Mouse (Mus musculus) cortical plate, adult 2 months (tissue): ENCODE results near the gene Fhit.

Experiments used
- CTCF ChIP-seq: fragments of 200-500 bp; IDR thresholded peaks from 2 replicates; pipeline ENCODE4 v1.5.1; 2011; ENCODE audit warnings: mild to moderate bottlenecking, control low read depth, low read length; ENCODE audit not compliant: insufficient read depth; ENCODE audit errors: extremely low read depth
- POLR2A ChIP-seq: fragments of 200-500 bp; IDR thresholded peaks from 2 replicates; pipeline ENCODE4 v1.6.1; 2011; ENCODE audit warnings: mild to moderate bottlenecking, low read length, control low read depth; ENCODE audit not compliant: insufficient read depth; ENCODE audit errors: extremely low read depth

- TF ChIP-seq POLR2A (no peak), CTCF (no peak)
These were observed 423.8 kb downstream of the Fhit start for GRCm38 (mm10) chr14:10738076-10738475.
